Mouse (Mus musculus) midbrain, embryonic 14.5 days (tissue): ENCODE results near the gene Wdcp. TPM values are rescaled to one million over a fixed set of nuclear protein-coding genes. Genes with fewer than 3 reads are reported as not detected.

Experiments
- polyA plus RNA-seq: library from polyadenylated mRNA; unstranded; fragments of >200 nt; fragmentation: Nextera tagmentation; extraction: Ambion mirVana; gene quantifications from 2 replicates; pipeline ENCODE4 v1.2.1, GENCODE M21; 2014

The Wdcp gene
- polyA plus RNA-seq, 1 experiment from 2014 or later, result 10.8 TPM

Other genes starting within 250 kb of the Wdcp start
- gene Fam228a, start 104.9 kb upstream of the Wdcp start, polyA plus RNA-seq, result 0.37 and 0.74 TPM in 2 replicates
- gene Pfn4, start 74.3 kb upstream of the Wdcp start, polyA plus RNA-seq, result 13.4 and 16.6 TPM in 2 replicates
- gene Fam228b, start 74.0 kb upstream of the Wdcp start, polyA plus RNA-seq, result 7.2 and 7.6 TPM in 2 replicates
- gene Sf3b6, start 25.8 kb upstream of the Wdcp start, polyA plus RNA-seq, result 345 and 373 TPM in 2 replicates
- gene Fkbp1b, start 1.7 kb upstream of the Wdcp start, polyA plus RNA-seq, result 30.7 and 39.0 TPM in 2 replicates
- 1.7 and 2.5 TPM in 2 replicates for gene Mfsd2b, start 31.1 kb downstream of the Wdcp start, polyA plus RNA-seq
- gene Ubxn2a, start 64.4 kb downstream of the Wdcp start, polyA plus RNA-seq, result 31.4 and 38.9 TPM in 2 replicates
- gene Atad2b, start 74.0 kb downstream of the Wdcp start, polyA plus RNA-seq, result 16.4 and 20.3 TPM in 2 replicates